Mouse (Mus musculus) olfactory bulb, adult 2 months (tissue): ENCODE measurements around the gene Arrdc2. TPM values are rescaled to one million over a fixed set of nuclear protein-coding genes. Genes with fewer than 3 reads are reported as not detected.

ENCODE experiments used
- H3K27ac ChIP-seq: fragments of 200-500 bp; 2 replicates; pipeline ENCODE4 v1.5.1; 2012; ENCODE audit warnings: low read depth, low read length; ENCODE audit not compliant: insufficient read depth
- H3K4me1 ChIP-seq: fragments of 200-500 bp; 2 replicates; pipeline ENCODE4 v1.6.1; 2012; ENCODE audit warnings: low read length; ENCODE audit not compliant: control insufficient read depth, insufficient read depth
- H3K4me3 ChIP-seq: fragments of 200-500 bp; 2 replicates; pipeline ENCODE4 v1.5.1; 2012; ENCODE audit warnings: mild to moderate bottlenecking, low read depth, low read length, moderate library complexity; ENCODE audit not compliant: insufficient read depth
- CTCF ChIP-seq: fragments of 200-500 bp; IDR thresholded peaks from 2 replicates; pipeline ENCODE4 v1.5.1; 2012; ENCODE audit warnings: low read depth, mild to moderate bottlenecking, low read length, moderate library complexity; ENCODE audit not compliant: insufficient read depth
- POLR2A ChIP-seq: fragments of 200-500 bp; IDR thresholded peaks from 2 replicates; pipeline ENCODE4 v1.6.1; 2012; ENCODE audit warnings: mild to moderate bottlenecking, low read depth, low read length, moderate library complexity; ENCODE audit not compliant: insufficient read depth
- WGBS: fragments of 180-500 bp; shearing (Covaris S2); methylation state at CpG from one replicate; pipeline ENCODE4 v1.1.7; 2018; 5-methylcytosine and 5-hydroxymethylcytosine counted together
- polyA plus RNA-seq: library from polyadenylated mRNA; stranded (reverse); fragments of >200 nt; gene quantifications from 2 replicates; pipeline ENCODE4 v1.2.4, GENCODE M21; 2012; ENCODE audit warnings: low replicate concordance; ENCODE audit not compliant: missing spikeins, insufficient read depth, insufficient read length

Gene Arrdc2
- polyA plus RNA-seq, 1 experiment: not detected

DNA sequence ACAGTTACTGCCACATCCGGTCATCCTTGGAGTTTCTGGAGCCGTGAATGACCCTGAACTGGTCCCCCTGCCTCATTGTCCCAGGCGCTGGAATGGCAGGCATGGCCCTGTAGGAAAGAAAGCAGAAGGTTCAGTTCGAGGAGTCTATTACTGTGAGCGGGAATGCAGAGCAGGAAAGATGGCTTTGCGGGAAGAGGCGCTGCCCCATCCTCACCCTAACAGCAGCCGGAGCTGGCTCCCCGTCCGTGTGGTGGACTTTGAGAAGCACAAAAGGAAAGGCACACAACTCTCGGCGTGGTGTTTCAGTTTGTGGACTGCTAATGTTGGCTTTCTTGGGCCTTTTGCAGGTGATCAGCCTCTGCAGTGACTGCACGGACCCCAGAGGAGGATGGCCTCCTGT, 34.9 kb upstream of the Arrdc2 start:
- Histone ChIP-seq H3K4me3 (no peak overlapping the region), H3K4me1 (peaks cover 21% of the 10 kb centered on the region), H3K27ac (no peak overlapping the region)
- no peak for TF ChIP-seq CTCF
- TF ChIP-seq POLR2A: no peak
- 89% methylated on average over 13 of the region's 13 CpGs for WGBS

- Histone ChIP-seq H3K4me3 (peak within 1 kb of the TSS; percentile 95), H3K4me1 (peaks cover 30% of the 10 kb centered on the region), H3K27ac (peak within 1 kb of the TSS; percentile 98)
- TF ChIP-seq POLR2A (no peak; the same call in none of the 2 replicates), CTCF (peak; percentile 96)
- WGBS: 1% methylated on average over 46 of the region's 46 CpGs
Observed at GRCm38 (mm10) chr8:70873364-70873985, 34.0 kb upstream of the Arrdc2 start, which contains the start of gene Ccdc124. TSS of gene Ccdc124 (minus strand) at chr8:70873935.

DNA sequence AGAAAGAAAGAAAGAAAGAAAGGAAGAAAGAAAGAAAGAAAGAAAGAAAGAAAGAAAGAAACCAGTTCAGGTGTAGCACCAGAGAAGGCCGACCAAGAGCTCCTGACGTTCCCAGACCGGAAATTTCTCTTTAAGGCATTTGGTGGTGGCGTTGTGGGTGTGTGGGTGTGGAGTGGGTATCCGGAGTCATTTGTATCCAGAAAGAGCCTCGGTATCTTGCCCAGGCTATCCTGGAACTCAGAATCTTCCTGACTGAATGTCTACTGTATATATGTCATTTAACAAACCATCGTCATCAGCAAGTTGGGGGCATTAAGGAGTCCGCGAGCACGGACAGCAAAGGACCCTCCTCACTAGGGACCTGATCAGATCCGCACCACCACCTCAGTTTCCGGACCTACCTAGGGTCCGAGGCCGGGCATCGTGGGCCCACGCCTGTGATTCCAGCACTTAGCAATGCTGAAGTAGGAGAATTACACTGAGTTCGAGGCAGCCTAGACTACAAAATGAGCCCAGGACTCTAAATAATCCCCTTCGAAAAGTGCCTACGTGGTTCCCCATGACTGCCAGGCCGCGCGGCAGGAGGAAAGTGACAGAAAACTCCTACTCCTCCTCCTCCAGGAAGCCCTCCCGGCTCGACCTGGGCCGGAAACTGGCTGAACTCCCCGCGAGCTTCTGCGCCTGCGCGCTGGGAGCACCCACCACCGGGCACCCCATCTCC, 33.3 kb upstream of the Arrdc2 start:
- Histone ChIP-seq H3K4me1 (peaks cover 34% of the 10 kb centered on the region), H3K27ac (no peak overlapping the region; the same call in 1 of the 2 replicates), H3K4me3 (peak overlapping the region; percentile 95)
- TF ChIP-seq POLR2A (no peak), CTCF (no peak)
- WGBS: 2% methylated on average over 31 of the region's 31 CpGs

DNA sequence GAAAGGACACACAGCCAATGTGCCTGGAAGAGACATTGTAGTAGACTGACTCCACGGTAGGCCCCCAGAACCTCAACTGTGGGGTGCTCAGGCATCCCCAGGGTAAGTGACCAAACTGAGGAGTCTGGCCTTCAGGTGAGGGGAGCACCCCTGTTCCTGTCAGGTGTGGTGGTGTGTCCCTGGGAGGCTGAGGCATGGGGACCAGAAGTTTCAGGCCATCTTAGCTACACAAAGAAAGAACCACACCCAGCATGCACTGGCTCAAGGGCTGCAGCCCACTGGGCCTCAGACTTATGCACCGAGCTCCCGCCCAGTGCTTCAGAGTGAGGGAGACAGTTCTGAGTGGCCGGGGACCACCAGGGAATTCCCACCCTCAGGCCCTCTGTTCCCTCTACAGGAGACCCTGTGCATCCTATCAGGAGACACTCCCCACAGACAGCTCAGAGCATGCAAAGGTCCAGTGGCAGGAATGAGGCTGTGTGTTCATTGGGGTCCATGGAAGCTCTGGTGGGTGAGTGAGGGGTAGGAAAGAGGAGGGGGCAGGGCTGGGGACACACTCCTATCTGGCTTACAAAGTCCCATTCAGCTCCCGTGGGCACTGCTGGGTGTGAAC, 31.8 kb upstream of the Arrdc2 start:
- peaks cover 34% of the 10 kb centered on the region for H3K4me1 ChIP-seq
- H3K4me3 ChIP-seq: no peak overlapping the region
- TF ChIP-seq CTCF (no peak), POLR2A (no peak)
- H3K27ac ChIP-seq: no peak overlapping the region
- WGBS: 79% methylated on average over 5 of the region's 5 CpGs

DNA sequence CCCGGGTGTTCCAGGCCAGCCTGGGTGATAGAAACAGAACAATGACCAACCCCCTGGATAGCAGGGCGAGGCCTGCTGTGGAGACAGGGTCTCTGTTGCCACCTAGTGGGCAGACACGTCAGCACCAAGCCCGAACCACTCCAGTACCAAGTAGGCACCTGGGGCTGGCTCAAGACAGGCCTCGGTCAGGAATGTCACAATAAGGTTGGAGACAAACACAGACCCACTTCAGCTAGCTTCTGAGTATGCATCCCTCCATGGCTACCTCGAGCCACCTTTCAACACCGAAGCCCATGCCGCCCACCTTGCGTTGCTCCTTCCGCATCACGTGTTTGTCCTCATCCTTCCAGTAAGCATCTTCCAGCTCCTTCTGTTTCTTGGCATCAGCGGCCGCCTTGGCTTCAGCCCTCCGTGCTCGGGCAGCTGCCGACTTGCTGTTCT, 30.1 kb upstream of the Arrdc2 start:
- no peak overlapping the region for H3K27ac ChIP-seq
- H3K4me3 ChIP-seq: no peak overlapping the region
- TF ChIP-seq CTCF (peak; percentile 84), POLR2A (no peak)
- H3K4me1 ChIP-seq: peaks cover 45% of the 10 kb centered on the region
- 39% methylated on average over 16 of the region's 16 CpGs for WGBS

DNA sequence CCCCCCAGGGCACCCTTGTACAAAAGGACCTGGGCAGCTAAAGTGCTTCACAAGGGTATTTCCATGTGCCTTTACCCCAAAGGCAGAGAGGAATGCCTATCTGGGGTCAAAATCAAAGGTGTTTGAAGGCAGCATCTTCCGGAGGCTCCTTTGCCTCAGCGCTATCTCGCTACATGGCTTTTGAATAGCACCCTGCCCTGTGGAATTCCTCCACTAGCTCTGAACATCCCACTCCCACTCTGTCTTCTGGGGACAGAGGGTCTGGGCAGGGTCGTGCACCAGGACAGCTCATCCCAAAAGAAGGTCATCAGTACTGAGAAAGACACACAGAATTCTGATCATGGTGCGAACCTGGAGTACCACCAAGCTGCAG, 29.7 kb upstream of the Arrdc2 start:
- TF ChIP-seq POLR2A: no peak
- no peak for TF ChIP-seq CTCF
- Histone ChIP-seq H3K27ac (no peak overlapping the region), H3K4me3 (no peak overlapping the region), H3K4me1 (peaks cover 50% of the 10 kb centered on the region)
- WGBS: 45% methylated on average over 5 of the region's 5 CpGs

- Histone ChIP-seq H3K4me1 (peaks cover 50% of the 10 kb centered on the region), H3K27ac (no peak overlapping the region), H3K4me3 (no peak overlapping the region)
- 34% methylated on average over 40 of the region's 40 CpGs for WGBS
- TF ChIP-seq CTCF (no peak), POLR2A (no peak)
Observed at GRCm38 (mm10) chr8:70868559-70869198, 29.2 kb upstream of the Arrdc2 start.

GRCm38 (mm10) chr8:70866566-70866965, 27.0 kb upstream of the Arrdc2 start:
- peaks cover 55% of the 10 kb centered on the region for H3K4me1 ChIP-seq
- TF ChIP-seq POLR2A (no peak), CTCF (no peak)
- WGBS: 85% methylated on average over 7 of the region's 7 CpGs
- H3K27ac ChIP-seq: no peak overlapping the region
- H3K4me3 ChIP-seq: no peak overlapping the region

DNA sequence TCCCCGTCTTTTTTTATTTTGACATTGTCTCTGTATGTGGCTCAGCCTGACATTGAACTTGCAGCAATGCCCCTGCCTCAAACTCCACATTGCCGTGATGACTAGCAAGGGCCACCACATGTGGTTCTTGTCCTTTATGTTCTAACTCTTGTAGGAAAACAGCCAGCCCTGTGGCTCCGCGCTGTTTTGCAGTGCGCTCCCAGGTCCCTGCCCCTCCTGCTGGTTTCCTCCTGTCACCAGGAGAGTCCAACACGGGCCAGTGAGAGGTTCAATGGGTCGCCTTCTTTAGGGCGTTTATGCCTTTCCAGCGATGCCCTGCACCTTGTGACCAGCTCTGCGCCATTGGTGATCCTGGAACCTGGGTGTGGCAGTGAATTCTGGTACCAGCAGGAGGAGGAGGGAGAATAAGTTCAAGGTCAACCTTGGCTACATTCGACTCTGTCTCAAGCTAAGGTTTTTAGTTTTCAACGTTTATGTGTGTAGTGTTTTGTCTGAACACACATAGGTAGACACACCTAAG, 26.5 kb upstream of the Arrdc2 start:
- 7% methylated on average over 12 of the region's 12 CpGs for WGBS
- Histone ChIP-seq H3K27ac (peak overlapping the region; percentile 47), H3K4me3 (peak overlapping the region; percentile 58), H3K4me1 (peaks cover 55% of the 10 kb centered on the region)
- TF ChIP-seq CTCF (no peak), POLR2A (no peak)
